Mouse (Mus musculus) thymus, postnatal 36 days (tissue): ENCODE measurements at regions not wholly inside any gene's neighbourhood (a gene's known extent, or its start where the extent isn't known, plus 50 kb on each side); places are given as distances from the start of the nearest gene placed in this dataset.
A peak's percentile ranks its signal among the peaks of the same experiment; 100 is the strongest.

ENCODE experiments used
- DNase-seq, 2 experiments: peaks; one replicate each; pipeline ENCODE4 v3.0.0; 2022; ENCODE audit warnings: mixed read lengths in 2 of 2

GRCm38 (mm10) chr1:69470614-69471250 is 216.3 kb downstream of the Ikzf2 start:
- no peak for DNase-seq

- no peak for DNase-seq
Measured at GRCm38 (mm10) chr1:69469158-69469901, 217.7 kb downstream of the Ikzf2 start.

- no peak for DNase-seq
Measured at GRCm38 (mm10) chr1:69466534-69467275, 220.3 kb downstream of the Ikzf2 start.

- DNase-seq: no peak
Measured at GRCm38 (mm10) chr1:69461191-69461590, 225.9 kb downstream of the Ikzf2 start.

- no peak for DNase-seq
Measured at GRCm38 (mm10) chr1:69459899-69460298, 227.1 kb downstream of the Ikzf2 start.

GRCm38 (mm10) chr1:69457471-69457870 is 229.6 kb downstream of the Ikzf2 start:
- no peak for DNase-seq

GRCm38 (mm10) chr1:69453991-69454390 is 233.1 kb downstream of the Ikzf2 start:
- DNase-seq: no peak

GRCm38 (mm10) chr1:69452910-69453309 is 234.1 kb downstream of the Ikzf2 start:
- DNase-seq: no peak

GRCm38 (mm10) chr1:69450455-69450854 is 236.6 kb downstream of the Ikzf2 start:
- DNase-seq: no peak

GRCm38 (mm10) chr1:69447276-69447675 is 239.8 kb downstream of the Ikzf2 start:
- DNase-seq: no peak

GRCm38 (mm10) chr1:69444722-69445121 is 242.3 kb downstream of the Ikzf2 start:
- no peak for DNase-seq

GRCm38 (mm10) chr1:69443466-69443865 is 243.6 kb downstream of the Ikzf2 start:
- no peak for DNase-seq

GRCm38 (mm10) chr1:69440564-69441334 is 246.3 kb downstream of the Ikzf2 start:
- no peak for DNase-seq

GRCm38 (mm10) chr1:69437042-69437441 is 250.0 kb downstream of the Ikzf2 start:
- DNase-seq: no peak

- no peak for DNase-seq
Measured at GRCm38 (mm10) chr1:69433655-69434357, 253.2 kb downstream of the Ikzf2 start.

GRCm38 (mm10) chr1:69430683-69431407 is 256.2 kb downstream of the Ikzf2 start:
- DNase-seq: no peak

- DNase-seq: no peak
Measured at GRCm38 (mm10) chr1:69429632-69430031, 257.4 kb downstream of the Ikzf2 start.

GRCm38 (mm10) chr1:69397676-69398075 is 289.4 kb downstream of the Ikzf2 start:
- no peak for DNase-seq

- no peak for DNase-seq
Measured at GRCm38 (mm10) chr1:69382374-69382773, 274.5 kb upstream of the Erbb4 start.

- no peak for DNase-seq
Measured at GRCm38 (mm10) chr1:69379741-69380140, 271.9 kb upstream of the Erbb4 start.

- DNase-seq: peak in 1 of 2 experiments; percentile 3
Measured at GRCm38 (mm10) chr1:69376923-69377706, 269.3 kb upstream of the Erbb4 start.
